Mouse (Mus musculus) intestine, embryonic 14.5 days (tissue): ENCODE measurements at regions not wholly inside any gene's neighbourhood (a gene's known extent, or its start where the extent isn't known, plus 50 kb on each side); places are given as distances from the start of the nearest gene placed in this dataset.

ENCODE experiments used
- ATAC-seq: fragments of 200-750 bp; cut with Nextera tagmentation; replicated peaks from 2 replicates; pipeline ENCODE4 v1.8.0; 2017; ENCODE audit warnings: low read depth, moderate number of reproducible peaks, moderate TSS enrichment, moderate library complexity; ENCODE audit not compliant: low FRiP score, low TSS enrichment
- DNase-seq: peaks from one replicate; pipeline ENCODE4 v3.0.0-alpha.2; 2018; ENCODE audit warnings: low spot score
- H3K27ac ChIP-seq: fragments of 300-500 bp; sonication (generic); 2 replicates; pipeline ENCODE4 v1.5.1; 2014; ENCODE audit warnings: low read depth, mild to moderate bottlenecking, control low read depth
- H3K27me3 ChIP-seq: fragments of 300-500 bp; sonication (generic); replicated peaks from 2 replicates; pipeline ENCODE4 v1.6.1; 2014; ENCODE audit warnings: low read length, control low read depth; ENCODE audit not compliant: control insufficient read depth, insufficient read depth
- H3K36me3 ChIP-seq: fragments of 300-500 bp; sonication (generic); 2 replicates; pipeline ENCODE4 v1.6.1; 2014; ENCODE audit warnings: low read length, control low read depth; ENCODE audit not compliant: control insufficient read depth, insufficient read depth
- H3K4me1 ChIP-seq: fragments of 300-500 bp; sonication (generic); replicated peaks from 2 replicates; pipeline ENCODE4 v1.6.1; 2014; ENCODE audit warnings: low read length, control low read depth, mixed read lengths; ENCODE audit not compliant: control insufficient read depth, insufficient read depth
- H3K4me2 ChIP-seq: fragments of 300-500 bp; sonication (generic); 2 replicates; pipeline ENCODE4 v1.6.1; 2014; ENCODE audit warnings: low read length
- H3K4me3 ChIP-seq: fragments of 300-500 bp; sonication (generic); 2 replicates; pipeline ENCODE4 v1.5.1; 2014; ENCODE audit warnings: low read depth, low read length, control low read depth, mixed read lengths
- H3K9ac ChIP-seq: fragments of 300-500 bp; sonication (generic); 2 replicates; pipeline ENCODE4 v1.6.1; 2014; ENCODE audit warnings: mild to moderate bottlenecking, low read length
- H3K9me3 ChIP-seq: fragments of 300-500 bp; sonication (generic); 2 replicates; pipeline ENCODE4 v1.6.1; 2016; ENCODE audit warnings: low read length, control low read depth; ENCODE audit not compliant: control insufficient read depth
- WGBS: fragments of 180-500 bp; shearing (Covaris S2); extraction: QIAGEN DNeasy Blood & Tissue Kit; methylation state at CpG from one replicate; pipeline ENCODE4 v1.1.7; 2014; 5-methylcytosine and 5-hydroxymethylcytosine counted together

DNA sequence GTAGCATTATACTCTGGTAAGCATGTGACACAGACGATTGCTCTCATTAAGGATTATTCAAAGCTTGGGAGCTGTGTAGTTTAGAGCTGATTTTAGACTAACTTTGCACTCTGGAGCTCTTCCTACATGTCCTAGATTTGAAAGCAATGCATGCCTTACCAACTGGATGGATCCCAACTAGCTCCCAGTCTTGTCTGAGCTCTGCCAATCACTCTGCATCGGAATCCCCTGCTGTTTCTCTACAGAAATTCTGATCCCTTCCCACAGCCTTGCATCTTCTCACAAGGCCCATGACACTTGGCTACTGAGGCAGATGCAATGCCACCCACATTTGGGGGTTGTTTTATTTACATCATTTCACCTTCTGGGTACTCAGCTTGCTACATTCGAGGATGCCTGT is 277.8 kb downstream of the Adgrg6 start:
- no peak overlapping the region for H3K4me2 ChIP-seq
- no peaks in the 10 kb centered on the region for H3K9me3 ChIP-seq
- H3K36me3 ChIP-seq: no peaks in the 10 kb centered on the region
- ATAC-seq (no peak), DNase-seq (no peak)
- no peaks in the 10 kb centered on the region for H3K27me3 ChIP-seq
- H3K9ac ChIP-seq: no peak overlapping the region
- no peak overlapping the region for H3K27ac ChIP-seq
- H3K4me3 ChIP-seq: no peak overlapping the region
- H3K4me1 ChIP-seq: no peaks in the 10 kb centered on the region
- 80% methylated on average over 3 of the region's 3 CpGs for WGBS

DNA sequence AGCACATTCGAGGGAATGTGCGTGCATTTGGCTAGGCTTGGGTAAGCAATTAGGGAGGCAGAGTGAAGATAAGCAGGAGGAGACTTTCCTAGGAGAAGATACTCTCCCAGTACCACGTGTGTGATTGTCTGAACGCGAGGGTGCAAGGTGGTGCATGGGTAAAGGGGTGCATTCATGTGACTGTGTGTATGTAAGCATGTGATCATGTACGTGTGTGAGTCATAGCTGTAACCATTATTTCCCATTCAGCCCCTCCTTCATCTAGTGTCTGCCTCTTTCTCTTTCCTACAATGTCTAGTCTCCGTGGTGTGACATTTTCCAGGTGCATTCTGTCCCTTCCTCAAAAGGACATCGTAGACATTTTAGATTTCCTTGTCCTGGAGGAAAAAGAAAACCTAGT is 273.8 kb downstream of the Hivep2 start:
- WGBS: 80% methylated on average over 8 of the region's 8 CpGs
- H3K9me3 ChIP-seq: no peaks in the 10 kb centered on the region
- no peak overlapping the region for H3K9ac ChIP-seq
- H3K4me2 ChIP-seq: no peak overlapping the region
- H3K27ac ChIP-seq: no peak overlapping the region
- no peak overlapping the region for H3K4me3 ChIP-seq
- H3K27me3 ChIP-seq: no peaks in the 10 kb centered on the region
- ATAC-seq: no peak
- DNase-seq: no peak
- no peaks in the 10 kb centered on the region for H3K36me3 ChIP-seq
- H3K4me1 ChIP-seq: no peaks in the 10 kb centered on the region

DNA sequence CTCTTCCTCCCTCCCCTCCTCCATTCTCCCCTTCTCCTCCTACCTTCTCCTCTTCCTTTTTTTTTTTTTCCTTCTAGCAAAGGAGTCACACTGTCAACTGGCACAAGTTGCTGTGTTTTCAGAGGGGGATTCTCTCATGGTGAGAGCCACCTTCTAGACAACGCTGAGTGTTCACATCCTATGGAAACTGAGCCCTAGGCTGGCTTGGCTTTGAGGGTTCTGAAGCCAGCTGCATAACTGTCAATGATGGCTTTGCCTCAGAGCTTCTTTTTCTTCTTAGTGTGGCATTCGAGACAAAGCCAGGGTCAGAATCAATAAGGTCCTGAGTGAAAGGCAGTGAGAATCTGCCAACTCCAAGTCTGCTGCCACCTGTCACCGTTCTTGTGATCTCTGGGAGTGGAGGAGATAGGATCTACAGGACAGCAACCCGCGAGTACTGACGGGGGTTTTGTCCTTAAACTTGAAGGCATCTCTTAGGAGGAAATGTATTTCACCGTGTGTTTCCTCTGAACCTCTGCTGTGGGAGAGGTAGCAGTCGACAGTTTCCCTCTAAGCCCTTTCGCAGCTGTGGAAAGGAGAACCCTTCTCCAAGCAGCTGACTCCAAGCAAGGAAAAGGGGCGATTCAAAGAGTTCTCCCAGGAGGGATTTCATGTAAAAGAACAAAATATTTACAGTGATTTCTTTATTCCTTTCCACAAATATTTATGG is 269.2 kb downstream of the Hivep2 start:
- H3K36me3 ChIP-seq: no peaks in the 10 kb centered on the region
- no peaks in the 10 kb centered on the region for H3K4me1 ChIP-seq
- DNase-seq (no peak), ATAC-seq (no peak)
- no peak overlapping the region for H3K27ac ChIP-seq
- no peak overlapping the region for H3K9ac ChIP-seq
- H3K27me3 ChIP-seq: no peaks in the 10 kb centered on the region
- H3K9me3 ChIP-seq: no peaks in the 10 kb centered on the region
- no peak overlapping the region for H3K4me2 ChIP-seq
- 61% methylated on average over 10 of the region's 10 CpGs for WGBS
- no peak overlapping the region for H3K4me3 ChIP-seq

- Histone ChIP-seq H3K36me3 (no peaks in the 10 kb centered on the region), H3K9me3 (no peaks in the 10 kb centered on the region), H3K27ac (no peak overlapping the region), H3K4me1 (no peaks in the 10 kb centered on the region), H3K27me3 (no peaks in the 10 kb centered on the region), H3K9ac (no peak overlapping the region), H3K4me3 (no peak overlapping the region), H3K4me2 (no peak overlapping the region)
- ATAC-seq (no peak), DNase-seq (no peak)
- WGBS: 72% methylated on average over 5 of the region's 5 CpGs
Measured at GRCm38 (mm10) chr10:14234005-14234602, 268.2 kb downstream of the Hivep2 start.

DNA sequence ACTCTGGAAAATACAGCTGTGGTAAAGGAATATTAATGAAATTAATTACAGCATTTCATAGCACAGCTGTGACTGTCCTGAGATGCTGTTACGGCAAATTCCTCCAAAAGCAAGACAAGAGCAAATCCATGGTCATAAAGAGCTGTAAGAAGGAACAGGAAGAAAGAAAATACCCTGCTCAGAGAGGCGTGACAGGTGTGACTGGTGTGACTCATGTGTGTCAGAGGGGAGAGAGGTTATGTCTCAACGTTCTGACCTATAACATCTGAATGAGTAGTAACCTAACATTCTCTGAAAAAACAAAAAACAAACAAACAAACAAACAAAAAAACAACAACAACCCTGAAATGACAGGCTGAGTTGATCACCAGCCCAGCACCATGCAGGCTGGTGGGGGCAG is 267.5 kb downstream of the Hivep2 start:
- Histone ChIP-seq H3K4me1 (no peaks in the 10 kb centered on the region), H3K27ac (no peak overlapping the region), H3K36me3 (no peaks in the 10 kb centered on the region), H3K4me2 (no peak overlapping the region), H3K9ac (no peak overlapping the region), H3K4me3 (no peak overlapping the region), H3K9me3 (no peaks in the 10 kb centered on the region), H3K27me3 (no peaks in the 10 kb centered on the region)
- DNase-seq: no peak
- WGBS: 61% methylated on average over 3 of the region's 3 CpGs
- peak; percentile 47; the same call in 1 of the 2 replicates for ATAC-seq

- Histone ChIP-seq H3K9me3 (no peaks in the 10 kb centered on the region), H3K4me2 (no peak overlapping the region), H3K9ac (no peak overlapping the region), H3K4me3 (no peak overlapping the region), H3K27me3 (no peaks in the 10 kb centered on the region), H3K36me3 (no peaks in the 10 kb centered on the region), H3K27ac (no peak overlapping the region), H3K4me1 (no peaks in the 10 kb centered on the region)
- DNase-seq (no peak), ATAC-seq (no peak)
- WGBS: 29% methylated on average over 1 of the region's 1 CpGs
Measured at GRCm38 (mm10) chr10:14231464-14231863, 265.6 kb downstream of the Hivep2 start.

DNA sequence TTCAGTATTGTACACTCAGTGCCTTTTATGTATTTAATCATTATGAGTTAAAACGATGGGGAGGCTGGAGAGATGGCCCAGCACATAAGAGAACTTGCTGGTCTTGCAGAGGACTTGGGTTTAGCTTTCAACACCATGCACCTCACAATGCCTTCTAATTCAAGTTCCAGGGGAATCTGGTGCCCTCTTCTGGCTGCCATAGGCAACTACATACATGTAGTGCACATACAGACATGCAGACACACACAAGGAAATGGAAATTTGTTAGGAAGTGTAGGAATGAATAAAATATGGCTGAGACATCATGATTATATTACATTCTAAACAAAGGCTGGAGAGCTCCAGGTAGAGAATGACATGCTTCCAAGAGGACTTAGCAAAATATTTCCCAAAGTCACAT is 251.4 kb downstream of the Hivep2 start:
- H3K4me3 ChIP-seq: no peak overlapping the region
- no peaks in the 10 kb centered on the region for H3K36me3 ChIP-seq
- no peaks in the 10 kb centered on the region for H3K27me3 ChIP-seq
- no peak overlapping the region for H3K27ac ChIP-seq
- no peak for DNase-seq
- H3K4me2 ChIP-seq: no peak overlapping the region
- H3K4me1 ChIP-seq: no peaks in the 10 kb centered on the region
- WGBS: 96% methylated on average over 1 of the region's 1 CpGs
- no peak overlapping the region for H3K9ac ChIP-seq
- ATAC-seq: no peak
- no peaks in the 10 kb centered on the region for H3K9me3 ChIP-seq

GRCm38 (mm10) chr10:14216191-14216992 is 250.5 kb downstream of the Hivep2 start:
- Histone ChIP-seq H3K9ac (no peak overlapping the region), H3K27me3 (no peaks in the 10 kb centered on the region), H3K36me3 (no peaks in the 10 kb centered on the region), H3K9me3 (no peaks in the 10 kb centered on the region), H3K4me1 (0 out of 2 replicates have a peak, but pooled peaks cover 3% of the 10 kb centered on the region), H3K27ac (no peak overlapping the region), H3K4me2 (no peak overlapping the region), H3K4me3 (no peak overlapping the region)
- WGBS: 76% methylated on average over 10 of the region's 10 CpGs
- no peak for ATAC-seq
- no peak for DNase-seq
